16 mouse cellular contexts compared by ENCODE assay signal in the genomic region with DNA sequence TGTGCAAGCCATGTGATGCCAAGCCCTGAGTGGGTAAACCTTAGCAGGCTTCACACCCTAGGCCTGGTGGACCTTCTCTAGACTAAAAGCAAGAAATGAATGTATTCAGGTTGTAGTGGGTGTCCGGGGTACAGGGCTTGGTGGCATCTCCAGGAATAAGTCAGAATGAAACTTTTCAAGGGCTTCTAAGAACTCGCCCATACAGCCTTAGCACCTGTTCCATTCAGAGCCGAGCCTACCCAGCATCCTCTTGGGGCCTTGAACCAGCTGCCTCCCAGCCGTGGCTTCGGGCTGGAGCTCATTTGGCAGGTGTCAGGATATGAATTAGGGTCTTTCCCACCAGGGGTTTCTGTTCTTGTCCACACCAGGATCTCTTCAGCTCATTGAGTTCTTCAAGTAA.
"Had no signal": no experiment of that assay in that cellular context is flagged by ENCODE, and none has a peak within 500 bp of the region (broad histone marks: within the 10 kb centered on the region; RNA-seq: fewer than 3 reads in every experiment).

No protein-coding gene starts in this region.

- H3K4me3 ChIP-seq: intestine, embryonic 15.5 days; kidney, embryonic 15.5 days; limb, embryonic 12.5 days; lung, embryonic 15.5 days; megakaryocyte, embryonic 14.5 days; midbrain, embryonic 15.5 days; neural tube, embryonic 13.5 days had no signal

- ATAC-seq: intestine, embryonic 15.5 days; midbrain, embryonic 15.5 days had no signal

- H3K36me3 ChIP-seq: intestine, embryonic 15.5 days; kidney, embryonic 15.5 days; limb, embryonic 12.5 days; lung, embryonic 15.5 days; midbrain, embryonic 15.5 days; neural tube, embryonic 13.5 days had no signal

- DNase-seq: kidney, adult 2 months; kidney, postnatal 14 days; layer of hippocampus, postnatal 36 days; lung, postnatal 14 days; right cerebral cortex, postnatal 14 days had no signal

- H3K27ac ChIP-seq: intestine, embryonic 15.5 days; kidney, embryonic 15.5 days; limb, embryonic 12.5 days; lung, embryonic 15.5 days; macrophage; midbrain, embryonic 15.5 days; neural tube, embryonic 13.5 days; stomach, postnatal 0 days had no signal

- H3K9me3 ChIP-seq: intestine, embryonic 15.5 days; kidney, embryonic 15.5 days; limb, embryonic 12.5 days; lung, embryonic 15.5 days; midbrain, embryonic 15.5 days; neural tube, embryonic 13.5 days had no signal

- H3K27me3 ChIP-seq: intestine, embryonic 15.5 days; kidney, embryonic 15.5 days; lung, embryonic 15.5 days had no signal

- H3K4me2 ChIP-seq: intestine, embryonic 15.5 days; limb, embryonic 12.5 days; liver, embryonic 11.5 days; lung, embryonic 15.5 days; midbrain, embryonic 11.5 days; midbrain, embryonic 15.5 days; neural tube, embryonic 13.5 days had no signal

- H3K9ac ChIP-seq: intestine, embryonic 15.5 days; kidney, embryonic 15.5 days; limb, embryonic 12.5 days; lung, embryonic 15.5 days; midbrain, embryonic 15.5 days; neural tube, embryonic 13.5 days had no signal
